Mouse (Mus musculus) B cell, adult (primary cell): ENCODE measurements around the gene Tcp11. TPM values are rescaled to one million over a fixed set of nuclear protein-coding genes. Genes with fewer than 3 reads are reported as not detected.

ENCODE experiments used
- total RNA-seq: library from RNA; stranded (reverse); gene quantifications from 4 replicates; pipeline ENCODE4 v1.2.4, GENCODE M21; 2023; ENCODE audit not compliant: inconsistent age

Gene Tcp11
- total RNA-seq: 5.1 to 7.3 TPM (median 6.1 TPM) in 4 replicates

DNA sequence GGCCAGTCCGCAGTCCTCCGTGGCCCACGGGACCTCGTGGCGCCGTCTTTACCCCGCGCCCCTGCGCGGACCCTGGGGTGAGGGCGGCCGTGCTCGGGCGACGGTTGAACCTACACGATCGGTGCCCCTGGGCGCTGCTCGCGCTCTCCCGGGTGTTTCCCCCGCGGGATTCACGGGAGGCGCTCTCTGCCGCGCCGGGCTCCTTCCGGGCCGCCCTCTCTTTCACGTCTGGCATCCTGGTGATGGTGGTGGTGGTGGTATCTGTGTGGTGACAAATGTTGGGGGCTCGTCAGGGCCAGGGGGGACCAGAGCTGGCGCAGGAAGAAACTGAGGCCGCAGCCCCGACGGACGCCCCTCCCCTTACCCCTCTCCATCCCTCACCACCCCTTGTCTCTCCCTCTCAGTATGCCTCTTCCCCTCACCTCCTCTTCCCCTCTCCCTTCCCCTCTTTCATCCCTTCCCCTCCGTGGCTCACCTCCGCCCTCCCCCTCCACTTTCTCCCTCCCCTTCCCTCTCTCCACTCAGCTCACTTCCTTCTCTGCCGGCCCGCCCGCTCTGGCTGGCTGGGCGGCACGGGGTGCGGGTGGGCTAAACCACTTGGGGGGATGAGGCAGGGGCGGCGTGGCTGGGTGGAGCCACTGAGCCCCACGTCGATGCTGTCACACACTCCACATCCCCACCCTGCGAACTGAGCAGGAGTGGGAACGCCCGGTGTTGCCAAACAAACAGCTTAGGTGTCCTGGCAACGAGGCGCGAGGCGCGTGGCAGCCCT, at the start of gene Tcp11:
Tcp11 (minus strand) TSS at position 595 of the 772 bp plus-strand sequence.

Other genes with a start within 250 kb of the Tcp11 start
- gene Snrpc, start 242.5 kb downstream of the Tcp11 start, total RNA-seq: 71.4 to 77.3 TPM (median 75.4 TPM) in 4 replicates
- 4.0 to 7.3 TPM (median 7.0 TPM) in 4 replicates for gene Uhrf1bp1, start 224.2 kb downstream of the Tcp11 start, total RNA-seq
- gene Anks1, start 171.3 kb downstream of the Tcp11 start, total RNA-seq: 35.6 to 45.3 TPM (median 41.6 TPM) in 4 replicates
- gene Taf11, start 170.8 kb downstream of the Tcp11 start, total RNA-seq: 36.3 to 40.0 TPM (median 37.0 TPM) in 4 replicates
- gene Scube3, start 61.5 kb upstream of the Tcp11 start, total RNA-seq: not detected in 4 replicates
- gene Zfp523, start 96.5 kb upstream of the Tcp11 start, total RNA-seq: 13.8 to 18.7 TPM (median 16.1 TPM) in 4 replicates
- gene Def6, start 127.1 kb upstream of the Tcp11 start, total RNA-seq: 73.8 to 93.7 TPM (median 87.3 TPM) in 4 replicates
- 23.1 to 29.8 TPM (median 26.4 TPM) in 4 replicates for gene Ppard, start 152.1 kb upstream of the Tcp11 start, total RNA-seq
- gene Fance, start 232.9 kb upstream of the Tcp11 start, total RNA-seq: 32.7 to 41.5 TPM (median 36.3 TPM) in 4 replicates
- 1,518 to 1,751 TPM (median 1,582 TPM) in 4 replicates for gene Rpl10a, start 247.8 kb upstream of the Tcp11 start, total RNA-seq